Mouse (Mus musculus) thymus, adult 2 months (tissue): ENCODE results near the gene Rabac1.

Experiments
- CTCF ChIP-seq: fragments of 200-500 bp; IDR thresholded peaks from 2 replicates; pipeline ENCODE4 v1.5.1; 2012; ENCODE audit warnings: mild to moderate bottlenecking, control low read depth, low read length, moderate library complexity, borderline replicate concordance; ENCODE audit not compliant: control insufficient read depth, poor library complexity, insufficient read depth; ENCODE audit errors: extremely low read depth
- POLR2A ChIP-seq: fragments of 200-500 bp; IDR thresholded peaks from 2 replicates; pipeline ENCODE4 v1.6.1; 2012; ENCODE audit warnings: mild to moderate bottlenecking, low read length, control low read depth, moderate library complexity; ENCODE audit not compliant: control insufficient read depth, poor library complexity, insufficient read depth; ENCODE audit errors: extremely low read depth

- TF ChIP-seq POLR2A, result no peak
- no peak for TF ChIP-seq CTCF
Measured at GRCm38 (mm10) chr7:24993081-24993480, 20.5 kb upstream of the Rabac1 start.
